Mouse (Mus musculus): ENCODE results near the gene Tom1l2.

Tom1l2 gene

GRCm38 (mm10) chr11:60346537-60346936, 6.2 kb downstream of the Tom1l2 start:
- no peak for DNase-seq (ENCODE audit: low read depth, low spot score)

- no peak for DNase-seq (ENCODE audit: low read depth, low spot score)
Observed at GRCm38 (mm10) chr11:60345868-60346267, 6.8 kb downstream of the Tom1l2 start.

GRCm38 (mm10) chr11:60339361-60339760, 13.3 kb downstream of the Tom1l2 start:
- DNase-seq (ENCODE audit: low read depth, low spot score), result no peak

- peak; percentile 64 for DNase-seq (ENCODE audit: low read depth, low spot score)
Observed at GRCm38 (mm10) chr11:60338291-60338690, 14.4 kb downstream of the Tom1l2 start.

GRCm38 (mm10) chr11:60335771-60336170, 16.9 kb downstream of the Tom1l2 start:
- DNase-seq (ENCODE audit: low read depth, low spot score), result no peak

GRCm38 (mm10) chr11:60334124-60334523, 18.6 kb downstream of the Tom1l2 start:
- peak; percentile 57 for DNase-seq (ENCODE audit: low read depth, low spot score)

GRCm38 (mm10) chr11:60333461-60333860, 19.2 kb downstream of the Tom1l2 start:
- DNase-seq (ENCODE audit: low read depth, low spot score), result no peak

GRCm38 (mm10) chr11:60330551-60330950, 22.2 kb downstream of the Tom1l2 start:
- DNase-seq (ENCODE audit: low read depth, low spot score), result no peak

- DNase-seq (ENCODE audit: low read depth, low spot score), result no peak
Observed at GRCm38 (mm10) chr11:60323731-60324130, 29.0 kb downstream of the Tom1l2 start.

- DNase-seq (ENCODE audit: low read depth, low spot score), result no peak
Observed at GRCm38 (mm10) chr11:60321438-60321837, 31.3 kb downstream of the Tom1l2 start.

- DNase-seq (ENCODE audit: low read depth, low spot score), result no peak
Observed at GRCm38 (mm10) chr11:60320426-60321037, 32.2 kb downstream of the Tom1l2 start.

- no peak for DNase-seq (ENCODE audit: low read depth, low spot score)
Observed at GRCm38 (mm10) chr11:60319257-60320066, 33.2 kb downstream of the Tom1l2 start.

GRCm38 (mm10) chr11:60318716-60319115, 34.0 kb downstream of the Tom1l2 start:
- DNase-seq (ENCODE audit: low read depth, low spot score), result no peak

- no peak for DNase-seq (ENCODE audit: low read depth, low spot score)
Observed at GRCm38 (mm10) chr11:60317376-60318102, 35.2 kb downstream of the Tom1l2 start.

GRCm38 (mm10) chr11:60316883-60317282, 35.8 kb downstream of the Tom1l2 start:
- DNase-seq (ENCODE audit: low read depth, low spot score), result no peak

GRCm38 (mm10) chr11:60316250-60316649, 36.5 kb downstream of the Tom1l2 start:
- DNase-seq (ENCODE audit: low read depth, low spot score), result no peak

GRCm38 (mm10) chr11:60311025-60311854, 41.5 kb downstream of the Tom1l2 start:
- DNase-seq (ENCODE audit: low read depth, low spot score), result no peak

- DNase-seq (ENCODE audit: low read depth, low spot score), result no peak
Observed at GRCm38 (mm10) chr11:60309875-60310274, 42.8 kb downstream of the Tom1l2 start.

- no peak for DNase-seq (ENCODE audit: low read depth, low spot score)
Observed at GRCm38 (mm10) chr11:60308506-60309116, 44.1 kb downstream of the Tom1l2 start.

- no peak for DNase-seq (ENCODE audit: low read depth, low spot score)
Observed at GRCm38 (mm10) chr11:60308061-60308460, 44.6 kb downstream of the Tom1l2 start.

- peak; percentile 49 for DNase-seq (ENCODE audit: low read depth, low spot score)
Observed at GRCm38 (mm10) chr11:60307375-60307825, 45.3 kb downstream of the Tom1l2 start.
